Mouse (Mus musculus): ENCODE data around the gene Rgs8. TPM values are rescaled to one million over a fixed set of nuclear protein-coding genes. Genes with fewer than 3 reads are reported as not detected.

The Rgs8 gene
- polyA plus RNA-seq (2014; fragmentation: Illumina TruSeq; extraction: RNeasy Lipid Tissue Mini Kit (QIAGEN cat#74804); ENCODE audit: insufficient read depth, low read depth, low replicate concordance): not detected

GRCm38 (mm10) chr1:153652938-153653623, at the start of gene Rgs8:
TSS of gene Rgs8 (plus strand) at chr1:153653025.

GRCm38 (mm10) chr1:153740145-153740544, 87.3 kb downstream of the Rgs8 start, which contains the start of gene Rgs16:
TSS of gene Rgs16 (plus strand) at chr1:153740349.

GRCm38 (mm10) chr1:153749211-153749801, 96.5 kb downstream of the Rgs8 start, which contains the start of gene Rnasel:
TSS of gene Rnasel (plus strand) at chr1:153749426.

Other genes with a start within 250 kb of the Rgs8 start
- gene Shcbp1l, start 227.9 kb upstream of the Rgs8 start, polyA plus RNA-seq (2014; fragmentation: Illumina TruSeq; extraction: RNeasy Lipid Tissue Mini Kit (QIAGEN cat#74804); ENCODE audit: insufficient read depth, low read depth, low replicate concordance): 0.24 TPM
- 26.6 TPM for gene Dhx9, start 165.4 kb upstream of the Rgs8 start, polyA plus RNA-seq (2014; fragmentation: Illumina TruSeq; extraction: RNeasy Lipid Tissue Mini Kit (QIAGEN cat#74804); ENCODE audit: insufficient read depth, low read depth, low replicate concordance)
- gene Npl, start 103.0 kb upstream of the Rgs8 start, polyA plus RNA-seq (2014; fragmentation: Illumina TruSeq; extraction: RNeasy Lipid Tissue Mini Kit (QIAGEN cat#74804); ENCODE audit: insufficient read depth, low read depth, low replicate concordance): 2.3 TPM
- 1.0 TPM for gene Rgs16, start 87.3 kb downstream of the Rgs8 start, polyA plus RNA-seq (2014; fragmentation: Illumina TruSeq; extraction: RNeasy Lipid Tissue Mini Kit (QIAGEN cat#74804); ENCODE audit: insufficient read depth, low read depth, low replicate concordance)
- 10.2 TPM for gene Rnasel, start 96.4 kb downstream of the Rgs8 start, polyA plus RNA-seq (2014; fragmentation: Illumina TruSeq; extraction: RNeasy Lipid Tissue Mini Kit (QIAGEN cat#74804); ENCODE audit: insufficient read depth, low read depth, low replicate concordance)
- not detected for gene Rgsl1, start 191.1 kb downstream of the Rgs8 start, polyA plus RNA-seq (2014; fragmentation: Illumina TruSeq; extraction: RNeasy Lipid Tissue Mini Kit (QIAGEN cat#74804); ENCODE audit: insufficient read depth, low read depth, low replicate concordance)
- not detected for gene Teddm1b, start 221.3 kb downstream of the Rgs8 start, polyA plus RNA-seq (2014; fragmentation: Illumina TruSeq; extraction: RNeasy Lipid Tissue Mini Kit (QIAGEN cat#74804); ENCODE audit: insufficient read depth, low read depth, low replicate concordance)
- not detected for gene Teddm1a, start 238.7 kb downstream of the Rgs8 start, polyA plus RNA-seq (2014; fragmentation: Illumina TruSeq; extraction: RNeasy Lipid Tissue Mini Kit (QIAGEN cat#74804); ENCODE audit: insufficient read depth, low read depth, low replicate concordance)
- gene Glul, start 246.9 kb downstream of the Rgs8 start, polyA plus RNA-seq (2014; fragmentation: Illumina TruSeq; extraction: RNeasy Lipid Tissue Mini Kit (QIAGEN cat#74804); ENCODE audit: insufficient read depth, low read depth, low replicate concordance): 176 TPM
- gene Teddm2, start 247.2 kb downstream of the Rgs8 start, polyA plus RNA-seq (2014; fragmentation: Illumina TruSeq; extraction: RNeasy Lipid Tissue Mini Kit (QIAGEN cat#74804); ENCODE audit: insufficient read depth, low read depth, low replicate concordance): 0.19 TPM

All from lung, adult 10 weeks (tissue).